Mouse (Mus musculus) lung, embryonic 15.5 days (tissue): ENCODE results near the gene Prkacb. TPM values are rescaled to one million over a fixed set of nuclear protein-coding genes. Genes with fewer than 3 reads are reported as not detected.
"Not testable (repeated sequence)": the region's sequence is repeated elsewhere in the genome, so short reads cannot be mapped to it uniquely, and the experiment has no call there.

ENCODE experiments used
- ATAC-seq: fragments of 200-750 bp; cut with Nextera tagmentation; 2 replicates; pipeline ENCODE4 v1.8.0; 2017; ENCODE audit warnings: moderate number of reproducible peaks, borderline replicate concordance; ENCODE audit not compliant: low FRiP score, low TSS enrichment; ENCODE audit errors: extremely low read depth
- H3K27ac ChIP-seq: fragments of 300-500 bp; sonication (generic); 2 replicates; pipeline ENCODE4 v1.5.1; 2015; ENCODE audit warnings: moderate library complexity, mild to moderate bottlenecking, inconsistent platforms
- H3K27me3 ChIP-seq: fragments of 300-500 bp; sonication (generic); 2 replicates; pipeline ENCODE4 v1.6.1; 2015; ENCODE audit warnings: inconsistent platforms
- H3K36me3 ChIP-seq: fragments of 300-500 bp; sonication (generic); 2 replicates; pipeline ENCODE4 v1.6.1; 2015; ENCODE audit warnings: inconsistent platforms
- H3K4me1 ChIP-seq: fragments of 300-500 bp; sonication (generic); 2 replicates; pipeline ENCODE4 v1.6.1; 2015; ENCODE audit warnings: inconsistent platforms
- H3K4me2 ChIP-seq: fragments of 300-500 bp; sonication (generic); 2 replicates; pipeline ENCODE4 v1.6.1; 2015; ENCODE audit warnings: inconsistent platforms, mild to moderate bottlenecking, moderate library complexity
- H3K4me3 ChIP-seq: fragments of 300-500 bp; sonication (generic); 2 replicates; pipeline ENCODE4 v1.5.1; 2015; ENCODE audit warnings: mild to moderate bottlenecking, inconsistent platforms
- H3K9ac ChIP-seq: fragments of 300-500 bp; sonication (generic); 2 replicates; pipeline ENCODE4 v1.6.1; 2015; ENCODE audit warnings: inconsistent platforms
- H3K9me3 ChIP-seq: fragments of 300-500 bp; sonication (generic); 2 replicates; pipeline ENCODE4 v1.6.1; 2016; ENCODE audit warnings: inconsistent platforms
- WGBS: fragments of 180-500 bp; shearing (Covaris S2); methylation state at CpG from one replicate; pipeline ENCODE4 v1.1.7; 2015; 5-methylcytosine and 5-hydroxymethylcytosine counted together
- polyA plus RNA-seq: library from polyadenylated mRNA; unstranded; fragments of >200 nt; fragmentation: Nextera tagmentation; extraction: Ambion mirVana; gene quantifications from 2 replicates; pipeline ENCODE4 v1.2.1, GENCODE M21; 2015

Prkacb gene
- polyA plus RNA-seq, 1 experiment from 2014 or later = 64.5 TPM

DNA sequence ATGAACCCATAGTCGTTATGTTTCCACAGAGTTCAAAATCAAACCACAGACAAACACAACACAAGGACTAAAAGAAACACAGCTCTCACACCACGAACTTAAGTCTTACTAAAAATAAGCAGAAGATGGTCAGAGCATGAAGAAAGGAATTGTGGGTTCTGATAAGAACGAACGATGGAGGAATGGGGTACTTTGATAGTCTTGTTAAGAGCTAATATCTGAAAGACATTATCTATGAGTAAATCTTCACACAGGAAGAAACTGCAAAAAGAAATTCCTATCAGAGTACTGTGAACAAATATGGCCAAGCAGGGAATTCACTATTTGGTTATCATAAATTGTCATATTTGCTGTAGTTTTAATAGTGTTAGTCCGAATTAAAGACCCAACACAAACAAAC, 36.1 kb downstream of the Prkacb start:
- ATAC-seq = no peak
- H3K4me3 ChIP-seq = no peak overlapping the region
- H3K27me3 ChIP-seq = no peaks in the 10 kb centered on the region
- 72% methylated on average over 5 of the region's 5 CpGs for WGBS
- peaks cover 6% of the 10 kb centered on the region for H3K4me1 ChIP-seq
- no peak overlapping the region for H3K4me2 ChIP-seq
- H3K9ac ChIP-seq = no peak overlapping the region
- H3K9me3 ChIP-seq = no peaks in the 10 kb centered on the region
- H3K27ac ChIP-seq = no peak overlapping the region
- H3K36me3 ChIP-seq = no peaks in the 10 kb centered on the region

DNA sequence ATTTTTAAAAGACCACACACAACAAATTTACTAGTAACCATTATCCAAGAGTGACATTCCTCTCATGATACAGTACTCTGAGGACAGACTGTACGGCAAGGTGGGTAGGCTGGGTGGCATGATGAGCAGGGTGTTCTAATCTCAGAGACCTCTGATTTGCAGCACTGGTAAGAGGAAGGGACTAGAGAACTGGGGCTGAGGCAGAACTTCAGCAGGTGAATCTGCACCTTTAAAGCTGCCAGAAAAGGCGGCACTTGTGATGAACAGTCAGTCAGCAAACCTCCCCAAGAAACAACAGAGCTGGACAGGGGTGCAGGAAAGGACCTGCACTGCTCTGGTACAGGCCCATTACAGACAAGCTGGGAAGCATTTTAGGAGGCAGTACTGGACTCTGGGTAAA, 41.9 kb downstream of the Prkacb start:
- Histone ChIP-seq H3K4me3 (no peak overlapping the region), H3K27ac (no peak overlapping the region), H3K4me1 (peaks cover 6% of the 10 kb centered on the region), H3K4me2 (no peak overlapping the region), H3K36me3 (no peaks in the 10 kb centered on the region), H3K9ac (no peak overlapping the region), H3K9me3 (no peaks in the 10 kb centered on the region), H3K27me3 (no peaks in the 10 kb centered on the region)
- 65% methylated on average over 2 of the region's 2 CpGs for WGBS
- no peak for ATAC-seq

DNA sequence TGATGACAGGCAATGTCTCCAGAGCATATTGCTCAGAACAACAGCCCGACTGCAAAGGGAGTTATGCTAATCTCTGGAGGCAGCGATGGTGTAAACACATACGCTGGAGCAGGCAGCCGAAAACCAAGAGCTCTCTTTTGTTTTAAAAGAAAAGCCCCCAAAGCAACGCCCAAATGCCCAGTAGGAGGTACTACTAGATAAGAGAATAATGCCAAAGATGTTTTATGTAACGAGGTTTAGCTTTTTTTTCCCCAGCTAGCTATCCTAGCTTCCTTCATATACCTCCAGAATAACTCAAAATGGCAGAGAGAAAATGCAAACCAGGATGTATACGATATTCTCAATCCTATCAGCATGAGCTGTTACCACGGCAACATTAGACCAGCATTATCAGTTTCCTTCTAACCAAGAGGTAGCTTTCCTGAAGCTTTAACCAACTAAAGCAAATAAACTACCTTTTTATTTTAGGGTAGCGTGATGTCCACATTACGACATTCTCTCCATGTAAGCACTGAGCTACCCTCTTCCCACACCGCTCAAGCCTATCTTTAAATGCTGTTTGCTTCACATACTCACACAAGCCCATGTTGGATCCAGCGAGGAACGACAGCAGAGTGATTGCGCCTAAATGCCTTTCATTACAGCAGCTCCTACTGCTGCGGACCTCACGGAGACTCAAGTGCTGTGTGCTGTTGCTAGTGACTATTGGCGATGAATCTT, 42.7 kb downstream of the Prkacb start:
- Histone ChIP-seq H3K27ac (no peak overlapping the region), H3K9ac (no peak overlapping the region), H3K9me3 (no peaks in the 10 kb centered on the region), H3K27me3 (no peaks in the 10 kb centered on the region), H3K4me2 (peak overlapping the region; percentile 39), H3K4me1 (peaks cover 6% of the 10 kb centered on the region), H3K4me3 (peak overlapping the region; percentile 15; the same call in 1 of the 2 replicates), H3K36me3 (no peaks in the 10 kb centered on the region)
- WGBS = 20% methylated on average over 17 of the region's 17 CpGs
- no peak for ATAC-seq

- no peak for ATAC-seq
- Histone ChIP-seq H3K9me3 (no peaks in the 10 kb centered on the region), H3K4me1 (peaks cover 6% of the 10 kb centered on the region), H3K36me3 (no peaks in the 10 kb centered on the region), H3K4me3 (no peak overlapping the region), H3K4me2 (peak overlapping the region; percentile 39), H3K9ac (no peak overlapping the region), H3K27me3 (no peaks in the 10 kb centered on the region), H3K27ac (no peak overlapping the region)
- 36% methylated on average over 2 of the region's 2 CpGs for WGBS
Observed at GRCm38 (mm10) chr3:146769569-146769939, 43.2 kb downstream of the Prkacb start.

DNA sequence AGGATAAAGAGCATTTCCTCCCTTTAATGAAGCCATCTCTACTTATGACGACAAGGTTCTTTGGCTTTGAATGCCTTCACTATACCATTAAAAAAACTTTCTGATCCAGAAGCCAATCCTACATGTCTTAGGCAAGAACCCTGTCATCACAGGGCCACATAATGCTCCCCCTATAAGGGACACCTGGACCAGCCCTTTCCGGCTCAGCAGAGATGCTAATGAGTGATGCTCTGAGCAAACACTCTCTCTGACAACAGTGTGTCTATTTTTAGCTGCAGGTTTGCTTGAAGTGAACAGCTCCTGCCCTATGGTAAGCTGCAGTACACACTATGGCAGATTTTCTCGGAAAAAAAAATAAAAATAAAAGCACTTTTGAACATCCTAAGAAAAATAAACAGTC, 43.9 kb downstream of the Prkacb start:
- no peak overlapping the region for H3K4me2 ChIP-seq
- 71% methylated on average over 3 of the region's 3 CpGs for WGBS
- peaks cover 6% of the 10 kb centered on the region for H3K4me1 ChIP-seq
- H3K27ac ChIP-seq = no peak overlapping the region
- no peak overlapping the region for H3K4me3 ChIP-seq
- ATAC-seq = no peak
- H3K27me3 ChIP-seq = no peaks in the 10 kb centered on the region
- H3K9ac ChIP-seq = no peak overlapping the region
- no peaks in the 10 kb centered on the region for H3K36me3 ChIP-seq
- H3K9me3 ChIP-seq = no peaks in the 10 kb centered on the region

GRCm38 (mm10) chr3:146768360-146768759, 44.4 kb downstream of the Prkacb start:
- Histone ChIP-seq H3K36me3 (no peaks in the 10 kb centered on the region), H3K9ac (no peak overlapping the region), H3K27ac (no peak overlapping the region), H3K4me1 (peaks cover 6% of the 10 kb centered on the region), H3K27me3 (no peaks in the 10 kb centered on the region), H3K9me3 (no peaks in the 10 kb centered on the region), H3K4me2 (no peak overlapping the region), H3K4me3 (no peak overlapping the region)
- ATAC-seq = no peak
- 94% methylated on average over 5 of the region's 5 CpGs for WGBS

DNA sequence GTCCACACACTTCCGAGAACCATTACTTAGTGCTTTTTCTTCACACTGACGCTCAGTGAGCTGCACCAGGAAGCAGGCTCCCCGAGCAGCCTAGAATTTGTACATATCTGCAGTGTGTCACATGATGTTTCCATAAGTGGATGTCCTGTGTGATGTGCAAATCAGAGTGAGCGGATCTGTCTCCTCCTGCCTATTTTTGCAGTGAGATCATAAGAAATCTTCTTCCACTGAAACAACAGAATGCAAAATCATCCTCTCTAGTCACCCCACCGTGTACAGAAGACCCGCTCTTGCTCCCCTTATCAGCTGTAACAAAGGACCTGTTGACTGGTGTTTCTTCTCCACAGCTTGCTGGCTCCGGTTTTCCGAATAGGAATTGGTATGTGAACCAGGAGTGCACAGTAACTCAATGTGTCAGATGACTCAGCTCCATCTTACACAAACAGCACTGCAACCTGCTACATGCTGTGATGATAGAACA, 46.0 kb downstream of the Prkacb start:
- no peak overlapping the region for H3K4me2 ChIP-seq
- 54% methylated on average over 8 of the region's 8 CpGs for WGBS
- H3K27me3 ChIP-seq = no peaks in the 10 kb centered on the region
- no peak overlapping the region for H3K4me3 ChIP-seq
- H3K36me3 ChIP-seq = no peaks in the 10 kb centered on the region
- H3K27ac ChIP-seq = no peak overlapping the region
- no peak for ATAC-seq
- no peaks in the 10 kb centered on the region for H3K9me3 ChIP-seq
- H3K4me1 ChIP-seq = peaks cover 6% of the 10 kb centered on the region
- H3K9ac ChIP-seq = no peak overlapping the region

DNA sequence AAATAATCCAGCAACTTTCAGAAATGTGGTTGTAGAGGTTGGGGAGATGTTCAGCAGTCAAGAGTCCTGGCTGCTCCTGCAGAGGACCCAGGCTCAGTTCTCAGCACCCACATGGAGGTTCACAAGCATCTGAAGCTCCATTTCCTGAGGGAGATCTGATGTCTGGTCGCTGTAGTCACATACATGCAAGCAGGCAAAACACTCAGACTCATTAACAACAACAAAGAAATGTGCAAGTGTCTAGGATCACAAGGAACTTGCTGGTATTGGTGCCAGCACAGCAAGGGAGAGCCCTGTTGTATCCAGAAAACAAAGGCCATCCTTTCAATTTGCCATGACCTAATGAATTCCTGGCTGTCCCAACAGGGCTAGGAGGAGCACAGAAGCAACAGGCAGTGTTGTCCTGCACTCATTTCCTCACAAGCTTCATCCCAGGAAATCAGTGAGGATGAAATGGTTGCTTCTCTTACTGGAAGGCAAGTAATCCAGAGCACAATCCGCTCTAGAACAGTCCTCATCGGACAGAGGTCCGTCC, 46.7 kb downstream of the Prkacb start:
- no peaks in the 10 kb centered on the region for H3K36me3 ChIP-seq
- no peak overlapping the region for H3K9ac ChIP-seq
- H3K9me3 ChIP-seq = no peaks in the 10 kb centered on the region
- no peaks in the 10 kb centered on the region for H3K27me3 ChIP-seq
- ATAC-seq = no peak
- peaks cover 6% of the 10 kb centered on the region for H3K4me1 ChIP-seq
- no peak overlapping the region for H3K27ac ChIP-seq
- no peak overlapping the region for H3K4me2 ChIP-seq
- 93% methylated on average over 4 of the region's 4 CpGs for WGBS
- no peak overlapping the region for H3K4me3 ChIP-seq

DNA sequence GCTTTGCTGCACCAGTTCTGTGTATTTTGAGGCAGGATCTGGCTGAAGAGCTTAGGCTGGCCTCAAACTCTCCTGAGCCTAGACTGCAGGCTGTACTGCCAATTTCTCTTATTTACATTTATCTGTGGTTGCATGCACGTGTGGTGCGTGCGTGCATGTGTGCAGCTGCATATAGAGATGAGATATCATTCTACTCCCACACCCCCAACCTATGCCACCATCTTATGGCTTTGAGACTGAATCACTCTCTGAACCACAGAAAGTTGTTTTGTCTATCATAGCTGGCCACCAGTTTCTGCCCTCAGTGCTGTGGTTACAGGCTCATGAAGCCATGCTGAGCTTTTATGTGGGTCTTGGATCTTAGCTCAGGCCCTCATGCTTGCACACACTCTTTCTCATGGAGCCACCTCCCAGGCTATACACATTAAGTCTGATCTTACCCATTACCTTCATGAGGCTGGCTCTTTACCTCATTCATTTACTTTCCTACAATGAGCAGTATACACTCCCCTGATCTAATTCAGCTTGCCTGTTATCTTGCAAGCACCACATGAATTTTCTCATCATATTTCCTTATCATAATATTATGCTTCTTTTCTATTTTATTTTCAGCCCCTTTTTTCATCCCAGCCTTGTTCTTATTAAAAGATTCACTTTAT, 47.8 kb downstream of the Prkacb start:
- Histone ChIP-seq H3K9ac (no peak overlapping the region), H3K27me3 (no peaks in the 10 kb centered on the region), H3K27ac (no peak overlapping the region), H3K9me3 (no peaks in the 10 kb centered on the region), H3K36me3 (no peaks in the 10 kb centered on the region), H3K4me3 (no peak overlapping the region), H3K4me1 (peaks cover 2% of the 10 kb centered on the region), H3K4me2 (no peak overlapping the region)
- no peak for ATAC-seq
- WGBS = 97% methylated on average over 3 of the region's 3 CpGs

DNA sequence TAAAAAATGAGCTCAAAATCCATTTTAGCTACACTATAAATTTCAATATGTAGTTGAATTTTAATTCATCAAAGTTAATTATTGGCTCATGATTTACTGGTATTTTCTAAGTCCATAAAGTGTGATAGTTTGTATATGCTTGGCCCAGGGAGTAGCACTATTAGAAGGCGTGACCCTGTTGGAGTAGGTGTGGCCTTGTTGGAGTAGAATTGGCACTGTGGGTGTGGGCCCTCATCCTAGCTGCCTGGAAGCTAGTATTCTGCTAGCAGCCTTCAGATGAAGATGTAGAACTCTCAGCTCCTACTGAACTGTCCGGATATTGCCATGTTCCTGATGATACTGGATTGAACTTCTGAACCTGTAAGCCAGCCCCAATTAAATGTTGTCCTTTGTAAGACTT, 49.7 kb downstream of the Prkacb start:
- not testable (repeated sequence) for H3K9ac ChIP-seq, H3K4me2 ChIP-seq, H3K9me3 ChIP-seq, H3K27ac ChIP-seq, H3K4me1 ChIP-seq, H3K36me3 ChIP-seq, H3K27me3 ChIP-seq, ATAC-seq, H3K4me3 ChIP-seq
- 84% methylated on average over 2 of the region's 2 CpGs for WGBS

GRCm38 (mm10) chr3:146761276-146761675, 51.5 kb downstream of the Prkacb start:
- no peak overlapping the region for H3K9ac ChIP-seq
- H3K27ac ChIP-seq = no peak overlapping the region
- no peak overlapping the region for H3K4me2 ChIP-seq
- H3K4me1 ChIP-seq = no peaks in the 10 kb centered on the region
- no peaks in the 10 kb centered on the region for H3K9me3 ChIP-seq
- H3K36me3 ChIP-seq = no peaks in the 10 kb centered on the region
- no peak for ATAC-seq
- H3K27me3 ChIP-seq = no peaks in the 10 kb centered on the region
- no peak overlapping the region for H3K4me3 ChIP-seq
- 90% methylated on average over 9 of the region's 9 CpGs for WGBS
